Mouse (Mus musculus) heart, postnatal 10 days (tissue): Measurements from ENCODE around the gene Gabrr3. TPM values are rescaled to one million over a fixed set of nuclear protein-coding genes. Genes with fewer than 3 reads are reported as not detected.
"Not testable (repeated sequence)": the region's sequence is repeated elsewhere in the genome, so short reads cannot be mapped to it uniquely, and the experiment has no call there.

Experiments
- DNase-seq, 2 experiments: peaks; one replicate each; pipeline ENCODE4 v3.0.0; 2021
- intact Hi-C: fragments of 180-260 bp; cut with DNase I; formaldehyde crosslinking; loops from one replicate; pipeline ENCODE4 v1.15.1; 2025
- total RNA-seq, 2 experiments: library from RNA; stranded (reverse); gene quantifications; 2 replicates each; pipeline ENCODE4 v1.2.3; 2021

Gene Gabrr3
- not detected for total RNA-seq

GRCm38 (mm10) chr16:59407032-59407431 is at the start of gene Gabrr3:
Gabrr3 (plus strand) TSS chr16:59407332.
- no peak for DNase-seq
- intact Hi-C loops: loop anchor here (10.0 kb wide), 1 partner anchor 1112 kb away; no protein-coding TSS in a partner anchor

DNA sequence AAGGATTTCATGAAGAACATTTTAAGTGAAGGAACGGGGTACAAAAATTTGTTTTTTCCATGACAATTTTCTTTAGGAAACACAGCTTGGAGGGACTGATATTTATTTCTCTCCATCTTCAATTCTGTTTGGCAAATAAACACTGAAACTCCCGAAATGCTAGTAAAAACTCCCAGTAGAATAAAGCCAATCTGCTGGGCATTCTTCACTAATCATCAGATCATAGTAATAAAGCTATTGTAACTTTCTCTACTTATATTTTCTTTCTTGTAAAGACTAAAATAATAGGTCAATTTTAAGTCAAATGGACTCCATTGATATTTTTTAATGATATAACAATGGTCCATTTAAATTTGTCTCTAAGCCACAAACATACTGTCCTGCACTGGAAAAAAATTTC is 43.2 kb upstream of the Gabrr3 start, which contains the start of gene Olfr209:
TSS of gene Olfr209 (minus strand) at position 101 of the 400 bp plus-strand sequence.
- DNase-seq: no peak
- intact Hi-C loops: no loop called here

- DNase-seq: no peak
- intact Hi-C loops: no loop called here
These were observed 13.8 kb upstream of the Gabrr3 start for GRCm38 (mm10) chr16:59393300-59393699.

- intact Hi-C loops: loop anchor here (5.0 to 10.0 kb wide), 3 partner anchors 774 to 1106 kb away; no protein-coding TSS in a partner anchor
- DNase-seq: peak in 1 of 2 experiments; percentile 6
These were observed 6.0 kb upstream of the Gabrr3 start for GRCm38 (mm10) chr16:59401102-59401501.

- no peak for DNase-seq
- intact Hi-C loops: loop anchor here (5.0 to 10.0 kb wide), 3 partner anchors 775 to 1107 kb away; no protein-coding TSS in a partner anchor
These were observed 5.1 kb upstream of the Gabrr3 start for GRCm38 (mm10) chr16:59401985-59402384.

- intact Hi-C loops: loop anchor here (5.0 to 10.0 kb wide), 3 partner anchors 776 to 1109 kb away; no protein-coding TSS in a partner anchor
- DNase-seq: peak; percentile 15 to 23
These were observed 3.4 kb upstream of the Gabrr3 start for GRCm38 (mm10) chr16:59403684-59404083.

DNA sequence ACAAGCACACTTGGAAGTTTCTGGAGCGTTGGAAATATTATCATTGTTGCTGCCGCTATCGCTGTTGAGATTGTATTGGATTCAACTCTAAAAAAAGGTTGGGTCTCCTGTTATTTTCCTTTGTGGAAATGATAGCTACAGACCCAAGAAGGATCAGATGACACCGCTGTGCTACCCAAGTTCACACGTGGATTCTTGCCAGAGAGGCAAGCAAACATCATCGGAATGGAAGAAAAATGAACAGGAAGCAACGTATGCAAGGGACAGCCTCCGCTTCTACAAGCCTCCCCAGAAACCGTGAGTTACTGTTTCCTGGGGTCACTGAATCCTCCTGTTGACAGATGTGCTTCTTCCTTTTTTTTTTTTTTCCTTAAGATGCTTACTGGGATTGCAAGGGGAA is 2.3 kb upstream of the Gabrr3 start:
- intact Hi-C loops: loop anchor here (5.0 to 10.0 kb wide), 3 partner anchors 777 to 1110 kb away; no protein-coding TSS in a partner anchor
- no peak for DNase-seq

GRCm38 (mm10) chr16:59409341-59409748 is 2.2 kb downstream of the Gabrr3 start:
- intact Hi-C loops: loop anchor here (10.0 kb wide), 1 partner anchor 1115 kb away; no protein-coding TSS in a partner anchor
- no peak for DNase-seq

- intact Hi-C loops: loop anchor here (10.0 kb wide), 1 partner anchor 1115 kb away; no protein-coding TSS in a partner anchor
- DNase-seq: no peak
These were observed 2.7 kb downstream of the Gabrr3 start for GRCm38 (mm10) chr16:59409800-59410199.

DNA sequence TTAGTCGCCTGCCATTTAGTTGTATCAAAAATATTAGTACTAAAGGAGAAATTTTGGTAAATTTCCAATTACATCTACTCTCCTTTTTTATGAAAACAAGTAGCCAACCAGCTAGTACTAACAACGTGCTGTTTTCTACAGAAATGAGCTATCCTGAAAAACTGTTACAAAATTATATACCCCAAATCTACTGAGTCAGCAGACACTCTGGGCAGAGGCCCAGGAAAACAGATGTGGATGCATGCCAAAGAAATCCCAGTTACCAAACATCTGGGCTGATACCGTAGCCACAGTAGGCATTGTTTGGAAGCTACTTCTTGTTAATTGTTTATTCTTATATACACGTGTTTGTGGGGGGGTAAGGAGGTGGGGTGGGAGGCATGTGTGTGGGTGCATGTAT is 6.3 kb downstream of the Gabrr3 start:
- no peak for DNase-seq
- intact Hi-C loops: no loop called here

DNA sequence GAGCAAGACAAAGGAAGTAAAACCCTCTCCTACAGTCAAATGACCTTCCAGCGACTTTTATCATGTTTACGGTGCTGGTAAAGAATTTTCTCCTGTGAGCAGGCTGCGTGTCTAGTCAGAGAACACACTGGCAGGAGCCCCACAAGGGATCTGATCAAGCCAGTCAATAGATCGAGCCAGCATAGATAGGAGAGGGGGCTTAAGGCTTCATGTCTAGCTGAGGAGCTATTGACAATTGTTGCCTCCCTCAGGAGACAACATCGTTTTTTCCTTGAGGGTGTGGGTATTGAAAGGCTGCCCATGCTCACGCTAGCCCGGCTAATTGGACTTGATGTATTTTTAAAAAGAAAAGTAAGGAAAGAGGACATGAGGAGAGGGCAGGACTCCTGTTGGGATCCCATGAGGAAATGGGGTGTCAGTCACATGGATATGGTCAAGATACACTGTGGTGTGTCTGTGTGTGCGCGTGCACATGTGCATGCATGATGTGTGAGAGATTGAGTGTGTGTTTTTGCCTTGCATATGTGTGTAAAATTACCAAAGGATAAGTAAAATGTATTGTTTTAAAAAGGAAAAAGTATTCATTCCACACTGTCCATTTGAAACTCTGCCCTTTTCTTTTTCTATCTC is 13.2 kb downstream of the Gabrr3 start:
- DNase-seq: no peak
- intact Hi-C loops: loop anchor here (5.0 kb wide), 2 partner anchors 52 to 262 kb away; partner anchors contain the start of gene Riox2

DNA sequence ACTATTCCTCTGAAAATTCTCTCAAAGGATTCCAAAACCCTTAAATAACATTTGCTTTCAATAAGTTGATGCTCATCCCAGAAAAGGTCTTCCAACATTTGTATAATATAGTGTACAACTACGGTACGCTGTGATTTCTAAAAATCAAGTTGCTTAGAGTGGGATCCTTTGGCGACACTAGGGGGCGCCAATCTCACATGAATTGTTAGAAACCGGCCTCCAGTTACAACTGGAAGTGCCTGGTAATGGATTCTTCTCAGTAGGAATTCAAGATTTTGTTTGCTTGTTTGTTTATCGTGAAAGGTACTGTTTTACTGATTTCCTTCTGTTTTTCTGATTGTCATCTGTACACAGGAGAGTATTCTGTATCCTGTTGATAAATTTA is 13.7 kb downstream of the Gabrr3 start:
- intact Hi-C loops: loop anchor here (1.0 to 5.0 kb wide), 3 partner anchors 51 to 261 kb away; partner anchors contain the start of gene Riox2
- peak; percentile 69 to 83 for DNase-seq

DNA sequence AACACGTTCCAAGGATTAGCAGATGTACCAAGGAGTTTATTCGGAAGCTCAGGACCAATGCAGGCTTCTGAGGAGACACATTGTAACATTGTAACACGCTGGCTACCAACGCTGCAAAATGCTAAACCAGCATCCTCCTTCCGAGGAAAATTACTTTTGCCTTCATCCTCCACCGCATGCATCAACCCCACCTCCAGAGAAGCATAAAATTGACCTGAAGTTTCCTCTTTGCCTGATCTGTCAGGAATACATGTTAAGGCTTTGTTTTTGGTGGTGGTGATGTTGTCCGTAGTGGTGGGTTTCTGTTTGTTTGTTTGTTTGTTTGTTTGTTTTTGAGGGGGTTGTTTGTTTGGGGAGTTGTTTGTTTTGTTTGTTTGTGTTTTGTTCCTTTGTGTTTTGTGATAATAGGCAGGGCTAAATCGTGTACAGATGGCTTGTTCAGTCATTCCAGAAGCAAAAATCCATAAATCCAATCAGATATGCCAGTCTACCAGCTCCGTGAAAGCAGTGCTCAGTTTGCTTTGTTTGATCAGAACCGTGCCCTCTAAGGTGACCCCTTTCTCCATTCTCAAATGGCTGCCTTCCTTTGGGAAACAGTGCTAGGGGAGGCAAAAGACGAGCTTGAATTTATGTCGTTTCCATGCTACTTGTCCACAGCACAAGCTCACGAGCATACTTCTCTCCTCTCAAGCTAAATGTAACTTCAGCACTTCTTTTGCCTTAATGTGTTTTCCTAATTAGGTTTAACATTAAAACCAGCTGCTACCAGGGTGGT is 14.6 kb downstream of the Gabrr3 start:
- intact Hi-C loops: loop anchor here (1.0 to 5.0 kb wide), 3 partner anchors 51 to 261 kb away; partner anchors contain the start of gene Riox2
- no peak for DNase-seq

- no peak for DNase-seq
- intact Hi-C loops: no loop called here
These were observed 20.8 kb downstream of the Gabrr3 start for GRCm38 (mm10) chr16:59427960-59428359.

GRCm38 (mm10) chr16:59433181-59433580 is 26.0 kb downstream of the Gabrr3 start:
- no peak for DNase-seq
- intact Hi-C loops: no loop called here

- intact Hi-C loops: no loop called here
- no peak for DNase-seq
These were observed 37.9 kb downstream of the Gabrr3 start for GRCm38 (mm10) chr16:59444880-59445559.

- intact Hi-C loops: no loop called here
- no peak for DNase-seq
These were observed 41.0 kb downstream of the Gabrr3 start for GRCm38 (mm10) chr16:59448181-59448580.

- DNase-seq: no peak
- intact Hi-C loops: no loop called here
These were observed 42.0 kb downstream of the Gabrr3 start for GRCm38 (mm10) chr16:59449092-59449491.

DNA sequence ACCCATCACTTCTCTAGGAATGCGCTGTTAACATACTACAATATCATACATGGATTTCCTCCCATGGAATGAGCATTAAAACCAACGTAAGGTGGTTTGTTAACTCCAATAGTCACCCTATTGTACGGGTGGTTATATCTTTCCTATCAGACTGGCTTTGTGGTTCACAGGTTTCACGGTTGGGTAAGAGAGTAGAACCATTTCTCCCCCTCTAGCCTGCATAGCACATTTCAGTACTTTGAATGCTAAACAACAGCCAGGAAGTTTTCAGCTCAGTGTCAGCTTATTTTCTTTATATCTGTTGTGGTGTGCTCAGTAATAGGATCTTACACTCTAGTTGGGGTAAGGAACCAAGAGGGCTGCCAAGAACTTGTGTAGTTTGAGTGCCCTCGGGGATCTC is 44.7 kb downstream of the Gabrr3 start:
- intact Hi-C loops: no loop called here
- no peak for DNase-seq

GRCm38 (mm10) chr16:59459259-59459861 is 52.2 kb downstream of the Gabrr3 start:
- DNase-seq, intact Hi-C loops: not testable (repeated sequence)
